Mouse (Mus musculus): ENCODE measurements around the gene Ficd. TPM values are rescaled to one million over a fixed set of nuclear protein-coding genes. Genes with fewer than 3 reads are reported as not detected.

The Ficd gene
- polyA plus RNA-seq (2015; fragmentation: Illumina TruSeq; extraction: RNeasy Lipid Tissue Mini Kit (QIAGEN cat#74804); ENCODE audit: insufficient read depth, low read depth, low replicate concordance), result 4.7 TPM

DNA sequence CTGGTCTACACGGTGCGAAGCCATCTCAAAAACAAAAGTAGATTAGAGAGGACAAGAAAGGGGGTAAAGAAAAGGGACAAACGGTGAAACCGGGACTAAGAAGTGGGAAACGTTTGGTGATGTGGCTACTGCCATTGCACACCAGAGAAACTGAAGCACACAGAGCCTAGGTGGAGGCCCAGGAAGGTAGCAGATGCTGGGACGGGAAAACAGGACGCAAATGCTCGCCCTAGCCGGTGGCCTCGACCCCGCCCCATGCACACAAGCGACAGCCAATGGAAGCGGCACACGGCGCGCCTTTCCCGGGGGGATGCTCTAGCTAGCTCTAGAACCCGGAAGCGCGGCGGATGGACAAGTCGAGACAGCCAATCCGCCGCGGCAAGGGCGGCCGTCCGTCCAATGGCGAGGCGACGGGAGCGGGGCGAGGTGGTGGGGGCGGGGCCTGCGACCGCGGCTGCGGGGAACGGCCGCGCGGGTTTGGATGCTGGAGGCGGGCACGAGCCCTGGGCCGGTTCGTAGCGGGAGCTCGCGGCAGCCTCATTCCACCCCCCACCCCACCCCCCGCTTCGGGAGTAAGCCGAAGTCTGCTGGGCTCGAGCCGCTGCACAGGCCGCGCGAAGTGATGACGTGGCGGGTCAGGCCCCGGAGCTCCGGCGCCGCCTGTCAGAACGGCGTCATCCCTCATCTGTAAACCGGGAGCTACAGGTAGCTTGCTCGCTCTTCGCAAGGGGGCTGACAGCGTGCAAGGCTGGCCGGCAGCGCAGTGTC is at the start of gene Ficd:
Ficd (plus strand) TSS at position 459 of the 768 bp plus-strand sequence.

DNA sequence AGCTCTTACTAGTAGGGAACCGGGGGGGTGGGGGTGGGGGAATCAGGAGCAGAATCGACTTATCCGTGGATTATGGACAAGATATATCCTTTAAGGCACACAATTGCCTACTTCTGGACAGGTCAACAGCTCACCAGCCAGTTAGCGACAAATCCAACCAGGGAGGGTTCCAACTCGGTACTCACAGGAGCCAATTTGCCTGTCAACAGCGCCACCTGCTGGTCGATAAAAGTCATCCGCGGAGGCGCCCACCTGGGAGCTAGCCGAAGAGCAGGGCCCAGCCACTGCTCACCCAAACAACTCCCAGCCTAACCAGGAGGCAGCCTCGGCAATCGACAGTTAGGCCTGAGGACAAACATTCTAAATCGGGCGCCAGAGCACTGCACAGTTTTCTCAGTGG is 11.2 kb upstream of the Ficd start, which contains the start of gene 1700069L16Rik:
1700069L16Rik (minus strand) TSS at position 327 of the 400 bp plus-strand sequence.

GRCm38 (mm10) chr5:113772450-113772895 is 36.9 kb downstream of the Ficd start, which contains the start of the genes Sart3 and Iscu:
Gene Sart3, minus strand, starts transcription at chr5:113772510.
Gene Iscu, plus strand, starts transcription at chr5:113772748.

Other genes starting within 250 kb of the Ficd start
- gene Wscd2, start 245.5 kb upstream of the Ficd start, polyA plus RNA-seq (2015; fragmentation: Illumina TruSeq; extraction: RNeasy Lipid Tissue Mini Kit (QIAGEN cat#74804); ENCODE audit: insufficient read depth, low read depth, low replicate concordance), result 0.42 TPM
- gene Cmklr1, start 85.4 kb upstream of the Ficd start, polyA plus RNA-seq (2015; fragmentation: Illumina TruSeq; extraction: RNeasy Lipid Tissue Mini Kit (QIAGEN cat#74804); ENCODE audit: insufficient read depth, low read depth, low replicate concordance), result 8.0 TPM
- gene 1700069L16Rik, start 11.0 kb upstream of the Ficd start, polyA plus RNA-seq (2015; fragmentation: Illumina TruSeq; extraction: RNeasy Lipid Tissue Mini Kit (QIAGEN cat#74804); ENCODE audit: insufficient read depth, low read depth, low replicate concordance), result not detected
- gene Sart3, start 36.7 kb downstream of the Ficd start, polyA plus RNA-seq (2015; fragmentation: Illumina TruSeq; extraction: RNeasy Lipid Tissue Mini Kit (QIAGEN cat#74804); ENCODE audit: insufficient read depth, low read depth, low replicate concordance), result 6.0 TPM
- 46.8 TPM for gene Iscu, start 36.9 kb downstream of the Ficd start, polyA plus RNA-seq (2015; fragmentation: Illumina TruSeq; extraction: RNeasy Lipid Tissue Mini Kit (QIAGEN cat#74804); ENCODE audit: insufficient read depth, low read depth, low replicate concordance)
- 13.5 TPM for gene Tmem119, start 64.7 kb downstream of the Ficd start, polyA plus RNA-seq (2015; fragmentation: Illumina TruSeq; extraction: RNeasy Lipid Tissue Mini Kit (QIAGEN cat#74804); ENCODE audit: insufficient read depth, low read depth, low replicate concordance)
- 3.7 TPM for gene Selplg, start 96.8 kb downstream of the Ficd start, polyA plus RNA-seq (2015; fragmentation: Illumina TruSeq; extraction: RNeasy Lipid Tissue Mini Kit (QIAGEN cat#74804); ENCODE audit: insufficient read depth, low read depth, low replicate concordance)
- 9.9 TPM for gene Coro1c, start 173.0 kb downstream of the Ficd start, polyA plus RNA-seq (2015; fragmentation: Illumina TruSeq; extraction: RNeasy Lipid Tissue Mini Kit (QIAGEN cat#74804); ENCODE audit: insufficient read depth, low read depth, low replicate concordance)